Mouse (Mus musculus): ENCODE data around the gene Tmem145. TPM values are rescaled to one million over a fixed set of nuclear protein-coding genes. Genes with fewer than 3 reads are reported as not detected.
"Not testable (repeated sequence)": the region's sequence is repeated elsewhere in the genome, so short reads cannot be mapped to it uniquely, and the experiment has no call there.

Gene Tmem145
- 226 and 246 TPM in 2 replicates for polyA plus RNA-seq (2012; rRNA removed)

DNA sequence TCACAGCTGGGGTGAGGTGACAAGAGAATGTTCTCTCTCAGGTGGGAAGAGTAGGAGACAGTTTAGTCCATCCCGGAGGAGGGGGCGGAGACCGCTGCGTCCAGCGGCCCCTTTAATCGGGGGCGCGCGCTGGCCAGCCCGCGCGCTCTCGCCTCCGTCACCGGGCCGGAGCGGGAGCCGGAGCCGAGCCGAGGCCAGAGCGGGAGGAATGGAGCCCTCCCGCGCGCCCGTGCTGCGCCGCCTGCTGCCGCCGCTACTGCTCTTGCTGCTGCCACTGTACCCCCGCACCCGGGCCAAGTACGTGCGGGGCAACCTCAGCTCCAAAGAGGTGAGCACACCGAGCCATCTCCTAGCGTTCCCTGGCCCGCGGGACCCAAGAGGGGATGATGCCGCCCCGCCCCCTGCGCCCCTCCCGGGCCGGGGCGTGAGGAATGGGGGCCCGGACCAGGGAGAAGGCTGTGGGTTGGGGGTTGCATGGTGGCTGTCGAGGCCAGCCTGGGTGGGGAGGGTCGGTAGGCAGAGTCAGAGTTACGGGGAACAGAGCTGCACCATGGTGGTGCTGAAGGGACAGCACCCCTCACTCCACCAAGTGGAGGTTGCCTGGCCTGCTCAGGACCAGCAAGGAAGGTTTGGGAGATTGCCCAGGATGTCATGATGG, at the start of gene Tmem145:
Gene Tmem145, plus strand, starts transcription at position 151 of the 658 bp plus-strand sequence.
- peaks cover 18% of the 10 kb centered on the region for H3K4me1 ChIP-seq (ENCODE audit: control insufficient read depth, insufficient read depth, low read length)
- peak within 1 kb of the TSS; percentile 89 for H3K4me3 ChIP-seq (replicated peaks; ENCODE audit: insufficient read depth, low read depth, low read length)
- no peak for TF ChIP-seq CTCF (IDR thresholded peaks at IDR 0.05; ENCODE audit: borderline replicate concordance, insufficient read depth, low read depth, low read length)
- peak; percentile 63 for TF ChIP-seq POLR2A (IDR thresholded peaks at IDR 0.05; ENCODE audit: borderline replicate concordance, insufficient read depth, low read length)
- under 1% methylated on average over 46 of the region's 47 CpGs for WGBS
- peak within 1 kb of the TSS; percentile 82 for H3K27ac ChIP-seq (ENCODE audit: insufficient read depth, low read length)
- H3K27me3 ChIP-seq (ENCODE audit: control insufficient read depth, insufficient read depth, low read length), result no peaks in the 10 kb centered on the region
- DNase-seq, result peak; percentile 79 to 80

DNA sequence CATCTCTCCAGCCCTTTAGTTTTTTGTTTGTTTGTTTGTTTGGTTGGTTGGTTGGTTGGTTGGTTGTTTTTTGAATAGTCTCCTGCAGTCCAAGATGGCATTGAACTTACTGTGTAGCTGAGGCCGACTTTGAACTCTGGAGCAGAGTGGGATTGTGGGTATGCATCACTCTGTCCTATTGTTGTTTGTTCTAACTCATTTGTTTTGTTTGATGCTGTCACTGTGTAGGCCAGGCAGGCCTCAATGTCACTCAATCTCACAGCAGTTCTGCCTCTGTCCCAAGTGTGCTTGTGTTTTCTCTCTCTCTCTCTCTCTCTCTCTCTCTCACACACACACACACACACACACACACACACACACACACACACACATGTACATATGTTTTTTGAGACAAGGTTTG, 44.0 kb upstream of the Tmem145 start:
- TF ChIP-seq CTCF (IDR thresholded peaks at IDR 0.05; ENCODE audit: borderline replicate concordance, insufficient read depth, low read depth, low read length), result no peak
- no peak for TF ChIP-seq POLR2A (IDR thresholded peaks at IDR 0.05; ENCODE audit: borderline replicate concordance, insufficient read depth, low read length)

DNA sequence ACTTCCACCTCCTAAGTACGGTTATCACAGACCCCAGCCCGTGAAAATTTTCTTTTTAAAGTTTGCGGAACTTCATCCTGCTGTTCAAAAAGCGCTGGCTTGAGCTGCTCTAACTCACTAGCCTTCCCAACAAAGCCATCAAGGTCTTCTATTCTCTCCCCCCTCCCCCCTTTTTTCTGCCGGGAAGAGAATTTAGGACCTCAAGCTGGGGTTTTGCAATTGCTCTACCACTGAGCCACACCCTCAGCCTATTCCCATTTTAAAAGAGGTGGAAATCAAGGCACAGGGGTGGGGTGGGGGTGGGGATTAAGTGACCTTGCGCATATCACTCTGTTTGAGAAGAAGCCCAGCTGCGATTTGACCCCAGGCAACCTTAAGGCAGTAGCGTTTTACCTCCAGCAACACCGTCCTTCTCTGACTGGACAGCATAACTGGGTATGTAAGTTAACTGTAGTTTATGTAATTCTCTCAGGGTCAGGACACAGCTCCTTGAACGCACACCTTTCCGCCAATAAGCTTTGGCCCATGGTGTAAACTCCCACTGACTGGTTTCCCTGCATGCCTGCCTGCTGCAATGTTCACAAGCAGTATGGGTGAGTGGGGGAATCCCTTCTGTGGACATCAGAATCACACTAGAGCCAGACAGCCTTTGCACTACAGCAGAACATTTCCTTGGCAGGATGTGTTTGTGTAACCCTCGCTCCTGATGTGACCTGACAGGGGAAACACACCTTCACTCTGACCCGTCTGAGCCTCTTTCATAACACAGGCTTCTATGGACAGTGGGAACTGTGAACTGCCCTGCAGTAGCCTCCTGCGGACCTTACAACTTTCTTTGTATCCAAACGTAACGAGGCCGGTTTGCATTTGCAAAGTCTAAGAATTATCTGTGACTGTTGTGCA, 41.7 kb upstream of the Tmem145 start:
- 55% methylated on average over 17 of the region's 17 CpGs for WGBS
- no peaks in the 10 kb centered on the region for H3K27me3 ChIP-seq (ENCODE audit: control insufficient read depth, insufficient read depth, low read length)

More for the DNA sequence above, 44.0 kb upstream of the Tmem145 start:
- DNase-seq, result no peak
- WGBS, result 72% methylated on average over 1 of the region's 1 CpGs
- Histone ChIP-seq H3K4me3 (replicated peaks; ENCODE audit: insufficient read depth, low read depth, low read length) (no peak overlapping the region), H3K27me3 (ENCODE audit: control insufficient read depth, insufficient read depth, low read length) (no peaks in the 10 kb centered on the region), H3K27ac (ENCODE audit: insufficient read depth, low read length) (no peak overlapping the region), H3K4me1 (ENCODE audit: control insufficient read depth, insufficient read depth, low read length) (peaks cover 2% of the 10 kb centered on the region; the same call in 1 of the 2 replicates)

DNA sequence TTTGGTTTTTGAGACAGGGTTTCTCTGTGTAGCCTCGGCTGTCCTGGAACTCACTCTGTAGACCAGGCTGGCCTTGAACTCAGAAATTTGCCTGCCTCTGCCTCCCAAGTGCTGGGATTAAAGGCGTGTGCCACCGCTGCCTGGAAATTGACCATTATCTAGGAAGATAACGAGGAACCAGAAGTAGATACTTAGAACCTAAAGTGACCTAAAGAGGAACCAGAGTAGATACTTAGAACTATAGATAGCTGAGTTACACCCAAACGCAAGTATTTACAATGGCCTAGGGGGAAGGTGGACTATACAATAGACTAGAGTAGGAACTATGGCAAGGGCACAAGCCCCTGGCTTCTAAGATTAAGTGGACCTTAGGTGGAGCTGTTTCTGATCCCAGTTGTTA, 40.2 kb upstream of the Tmem145 start:
- peaks cover 19% of the 10 kb centered on the region for H3K4me1 ChIP-seq (ENCODE audit: control insufficient read depth, insufficient read depth, low read length)
- not testable (repeated sequence) for DNase-seq; H3K27ac ChIP-seq (ENCODE audit: insufficient read depth, low read length); H3K4me3 ChIP-seq (replicated peaks; ENCODE audit: insufficient read depth, low read depth, low read length); H3K27me3 ChIP-seq (ENCODE audit: control insufficient read depth, insufficient read depth, low read length)
- 91% methylated on average over 5 of the region's 5 CpGs for WGBS

More for the DNA sequence above, 41.7 kb upstream of the Tmem145 start:
- peaks cover 7% of the 10 kb centered on the region; the same call in 1 of the 2 replicates for H3K4me1 ChIP-seq (ENCODE audit: control insufficient read depth, insufficient read depth, low read length)
- H3K4me3 ChIP-seq (replicated peaks; ENCODE audit: insufficient read depth, low read depth, low read length), result no peak overlapping the region
- TF ChIP-seq POLR2A (IDR thresholded peaks at IDR 0.05; ENCODE audit: borderline replicate concordance, insufficient read depth, low read length), result no peak
- TF ChIP-seq CTCF (IDR thresholded peaks at IDR 0.05; ENCODE audit: borderline replicate concordance, insufficient read depth, low read depth, low read length), result no peak
- peak in 1 of 2 experiments; percentile 8 for DNase-seq
- H3K27ac ChIP-seq (ENCODE audit: insufficient read depth, low read length), result no peak overlapping the region

DNA sequence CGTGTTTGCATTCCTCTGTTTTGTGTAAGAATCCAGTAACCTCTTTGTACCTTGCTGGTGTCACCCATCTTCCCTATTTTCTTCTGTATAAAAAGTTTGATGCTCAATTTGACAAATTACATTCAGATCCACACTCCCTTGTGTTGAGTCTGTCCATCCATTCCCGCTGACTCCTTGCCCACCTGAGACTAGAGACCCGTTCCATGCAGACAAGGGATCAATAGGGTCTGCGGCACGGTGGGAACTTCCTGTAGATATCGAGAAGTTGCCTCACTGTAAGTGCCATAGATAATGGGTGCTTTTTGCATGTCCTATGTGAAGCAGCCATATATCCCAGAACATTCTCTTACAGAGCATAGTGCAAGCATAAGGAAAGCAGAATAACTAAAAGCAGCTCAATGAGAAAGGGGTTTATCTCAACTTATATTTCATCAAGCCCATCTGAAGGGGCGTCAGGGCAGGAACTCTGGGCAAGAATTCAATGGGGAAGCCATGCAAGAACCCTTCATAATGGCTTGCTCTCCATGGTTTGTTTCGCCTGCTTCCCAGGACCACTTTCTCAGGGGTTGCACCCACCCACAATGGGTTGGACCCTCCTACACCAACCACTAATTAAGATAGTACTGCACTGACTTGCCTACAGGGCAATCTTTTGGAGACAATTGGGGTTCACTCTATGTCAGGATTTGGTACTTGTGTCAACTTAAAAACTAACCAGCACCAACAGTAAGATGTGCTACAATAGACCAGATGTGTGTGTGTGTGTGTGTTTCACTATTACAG, 39.5 kb upstream of the Tmem145 start:
- Histone ChIP-seq H3K4me3 (replicated peaks; ENCODE audit: insufficient read depth, low read depth, low read length) (no peak overlapping the region), H3K4me1 (ENCODE audit: control insufficient read depth, insufficient read depth, low read length) (peaks cover 19% of the 10 kb centered on the region), H3K27me3 (ENCODE audit: control insufficient read depth, insufficient read depth, low read length) (no peaks in the 10 kb centered on the region), H3K27ac (ENCODE audit: insufficient read depth, low read length) (no peak overlapping the region)
- no peak for TF ChIP-seq POLR2A (IDR thresholded peaks at IDR 0.05; ENCODE audit: borderline replicate concordance, insufficient read depth, low read length)
- 91% methylated on average over 8 of the region's 8 CpGs for WGBS
- peak in 1 of 2 experiments; percentile 16 for DNase-seq

DNA sequence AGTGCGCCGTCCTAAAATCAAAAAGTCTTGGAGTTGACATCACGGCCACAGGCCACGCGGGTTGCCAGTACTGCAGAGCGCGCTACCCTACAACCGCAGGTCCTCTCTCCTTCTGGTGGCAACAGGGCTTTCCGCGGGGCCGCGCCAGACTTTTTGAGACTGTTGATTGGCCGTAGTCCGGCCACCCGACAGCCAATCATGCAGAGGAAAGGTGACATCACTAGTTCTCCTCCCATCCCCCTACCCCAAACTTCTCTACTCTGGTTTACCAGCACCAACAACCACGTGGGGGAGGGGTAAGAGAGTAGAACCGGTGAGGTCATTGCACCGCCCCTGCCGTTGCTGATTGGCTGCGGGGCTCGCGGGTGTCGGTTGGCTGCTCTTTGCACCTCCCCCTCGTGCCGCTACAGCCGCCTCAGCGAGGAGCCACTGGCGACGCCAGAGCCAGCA, 38.6 kb upstream of the Tmem145 start, which contains the start of gene Cic:
Gene Cic, plus strand, starts transcription at position 404 of the 450 bp plus-strand sequence.
- no peak for TF ChIP-seq CTCF (IDR thresholded peaks at IDR 0.05; ENCODE audit: borderline replicate concordance, insufficient read depth, low read depth, low read length)
- TF ChIP-seq POLR2A (IDR thresholded peaks at IDR 0.05; ENCODE audit: borderline replicate concordance, insufficient read depth, low read length), result peak; percentile 41; the same call in 1 of the 2 replicates
- peaks cover 19% of the 10 kb centered on the region for H3K4me1 ChIP-seq (ENCODE audit: control insufficient read depth, insufficient read depth, low read length)
- peak within 1 kb of the TSS; percentile 99 for H3K27ac ChIP-seq (ENCODE audit: insufficient read depth, low read length)
- peak within 1 kb of the TSS; percentile 96 for H3K4me3 ChIP-seq (replicated peaks; ENCODE audit: insufficient read depth, low read depth, low read length)
- H3K27me3 ChIP-seq (ENCODE audit: control insufficient read depth, insufficient read depth, low read length), result no peaks in the 10 kb centered on the region
- under 1% methylated on average over 29 of the region's 29 CpGs for WGBS
- peak in 1 of 2 experiments; percentile 100 for DNase-seq

DNA sequence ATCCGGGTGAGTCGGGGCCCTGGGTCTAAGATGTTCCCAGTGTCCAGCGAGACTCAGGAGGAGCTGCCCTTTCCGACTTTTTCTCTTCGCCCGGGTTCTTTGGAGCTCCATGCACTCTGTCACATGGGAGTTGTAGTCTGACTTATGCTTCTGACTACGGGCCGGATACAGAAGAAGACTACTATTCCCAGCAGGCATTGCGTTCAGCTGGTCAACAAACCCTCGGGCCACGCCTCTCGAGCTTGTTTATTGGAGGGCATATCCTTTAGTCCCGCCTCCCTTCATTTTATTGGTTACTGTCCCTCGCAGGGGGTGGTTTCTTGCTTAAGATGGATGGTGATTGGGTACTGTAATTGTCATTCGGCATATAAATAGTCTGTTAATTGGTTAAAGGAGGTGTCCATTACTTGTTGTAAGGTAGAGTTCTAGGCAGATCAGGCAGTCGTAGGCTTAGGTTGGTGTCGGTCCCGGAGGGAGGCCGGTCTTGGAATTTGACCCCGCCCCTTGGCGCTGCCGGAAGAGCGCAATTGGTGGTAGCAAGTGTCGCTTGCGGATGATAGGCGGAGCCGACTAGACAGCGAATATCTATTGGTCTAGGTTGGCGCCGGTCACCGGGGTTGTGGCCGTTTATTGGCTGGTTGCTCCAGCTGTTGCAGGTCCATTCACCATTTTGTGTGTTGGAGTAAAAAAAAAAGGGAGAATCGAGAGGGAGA, 38.0 kb upstream of the Tmem145 start:
- H3K27ac ChIP-seq (ENCODE audit: insufficient read depth, low read length), result peak overlapping the region; percentile 99
- H3K4me3 ChIP-seq (replicated peaks; ENCODE audit: insufficient read depth, low read depth, low read length), result peak overlapping the region; percentile 96
- WGBS, result under 1% methylated on average over 33 of the region's 33 CpGs
- H3K27me3 ChIP-seq (ENCODE audit: control insufficient read depth, insufficient read depth, low read length), result no peaks in the 10 kb centered on the region
- TF ChIP-seq POLR2A (IDR thresholded peaks at IDR 0.05; ENCODE audit: borderline replicate concordance, insufficient read depth, low read length) (0 out of 2 replicates have a peak, but pooled peaks have one; percentile 13), CTCF (IDR thresholded peaks at IDR 0.05; ENCODE audit: borderline replicate concordance, insufficient read depth, low read depth, low read length) (no peak)
- peak; percentile 99 to 100 for DNase-seq
- H3K4me1 ChIP-seq (ENCODE audit: control insufficient read depth, insufficient read depth, low read length), result peaks cover 19% of the 10 kb centered on the region

Data from cerebellum, adult 2 months (tissue).